Mouse (Mus musculus) gonadal fat pad, adult 2 months (tissue): ENCODE data around the gene Nme7. TPM values are rescaled to one million over a fixed set of nuclear protein-coding genes. Genes with fewer than 3 reads are reported as not detected.

Experiments used
- DNase-seq: peaks from one replicate; pipeline ENCODE4 v3.0.0-alpha.2; 2012; ENCODE audit warnings: low read depth
- polyA plus RNA-seq: library from polyadenylated mRNA; depleted of rRNA; stranded (reverse); fragments of >200 nt; gene quantifications from 2 replicates; pipeline ENCODE4 v1.2.3, GENCODE M21; 2012; rRNA removed

The Nme7 gene
- polyA plus RNA-seq, 1 experiment: 9.6 TPM

DNA sequence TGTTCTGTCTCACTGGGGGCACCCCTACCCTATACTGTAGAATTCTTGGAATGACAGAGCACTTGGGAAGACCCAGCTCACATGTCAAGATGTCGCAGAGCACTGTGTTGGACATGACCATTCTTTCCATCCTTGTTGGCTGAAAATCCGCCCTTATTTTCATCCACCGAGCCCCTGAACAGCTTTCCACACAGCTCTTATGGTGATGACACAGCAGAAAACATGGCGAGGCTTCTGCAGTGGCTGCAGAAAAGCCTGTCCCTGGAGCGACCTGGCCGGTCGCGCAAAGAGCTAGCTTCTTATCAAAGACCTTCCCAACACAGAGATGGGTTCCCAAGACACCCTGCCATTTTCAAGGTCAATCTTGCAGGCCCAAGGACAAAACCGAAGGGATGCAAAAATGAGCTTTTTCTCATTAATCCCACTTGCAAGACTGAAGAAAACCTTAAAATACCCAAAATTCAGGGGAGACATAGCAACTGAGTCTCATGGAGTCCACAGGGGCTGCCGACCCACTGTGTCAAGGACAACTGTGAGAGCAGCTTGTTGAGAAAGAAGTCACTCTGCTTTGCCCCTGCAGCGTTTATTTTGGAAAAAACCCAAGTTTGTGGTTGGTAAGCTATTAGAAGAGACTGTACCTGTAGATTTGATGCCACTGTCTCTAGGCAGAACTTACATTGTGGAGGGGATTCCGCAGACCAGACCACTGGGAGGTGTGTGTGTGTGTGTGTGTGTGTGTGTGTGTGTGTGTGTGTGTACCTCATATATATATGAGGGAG lies 155.4 kb downstream of the Nme7 start:
- peak; percentile 83 for DNase-seq

DNA sequence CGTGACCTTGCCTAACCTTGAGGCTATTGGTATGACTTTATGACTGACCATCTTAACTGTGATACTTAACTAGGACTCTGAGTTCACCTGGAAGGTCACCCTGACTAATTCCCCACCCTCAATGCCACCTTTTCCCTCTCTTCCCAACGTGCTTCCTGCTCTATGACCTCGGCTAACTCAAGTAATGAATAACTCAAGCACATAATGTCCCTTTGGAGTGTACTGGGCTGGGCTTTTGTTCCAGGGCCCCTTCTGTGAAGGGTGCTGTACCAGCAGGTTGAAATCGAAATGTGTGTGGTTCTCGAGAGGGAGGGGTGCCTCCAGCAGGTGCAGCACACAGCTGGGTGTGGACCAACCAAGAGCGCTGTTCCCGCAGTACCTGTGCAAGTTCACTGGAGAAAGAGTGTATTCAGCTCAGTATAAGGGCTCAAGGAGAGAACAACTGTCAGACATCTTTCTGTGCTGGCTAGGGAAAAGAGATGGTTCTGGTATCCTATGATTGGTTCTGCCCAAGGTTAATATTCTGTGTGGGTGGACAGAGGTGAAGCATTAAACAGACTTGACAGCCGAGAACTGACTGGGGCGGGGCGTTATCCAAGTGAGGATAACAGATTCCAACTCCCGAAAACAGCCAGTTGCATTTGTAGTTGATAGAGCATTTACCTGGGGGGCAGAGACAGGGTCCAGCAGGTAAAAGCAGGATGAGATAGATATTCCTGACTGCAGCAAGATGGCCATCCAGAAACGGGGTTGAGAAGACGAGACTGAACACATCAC lies 157.2 kb downstream of the Nme7 start:
- no peak for DNase-seq

DNA sequence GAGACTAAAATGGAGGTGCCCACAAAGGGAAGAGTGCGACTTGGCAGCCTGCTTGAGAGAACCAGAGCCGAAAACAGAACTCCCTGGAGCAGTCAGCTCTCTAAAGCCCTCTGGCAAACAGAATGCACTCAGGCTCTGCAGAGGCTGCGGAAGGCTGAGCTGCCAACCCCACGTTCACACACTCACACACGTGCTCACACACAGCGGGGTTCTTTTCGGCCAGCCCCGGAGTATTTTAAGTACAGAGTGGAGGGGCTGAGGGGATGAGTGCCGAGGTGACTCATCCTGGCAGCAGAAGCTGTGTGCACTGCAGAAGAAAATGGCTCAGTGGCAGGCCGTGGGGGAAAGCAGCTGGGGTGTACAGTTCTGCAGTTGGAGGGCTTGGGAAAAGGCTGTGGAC lies 157.8 kb downstream of the Nme7 start:
- no peak for DNase-seq

DNA sequence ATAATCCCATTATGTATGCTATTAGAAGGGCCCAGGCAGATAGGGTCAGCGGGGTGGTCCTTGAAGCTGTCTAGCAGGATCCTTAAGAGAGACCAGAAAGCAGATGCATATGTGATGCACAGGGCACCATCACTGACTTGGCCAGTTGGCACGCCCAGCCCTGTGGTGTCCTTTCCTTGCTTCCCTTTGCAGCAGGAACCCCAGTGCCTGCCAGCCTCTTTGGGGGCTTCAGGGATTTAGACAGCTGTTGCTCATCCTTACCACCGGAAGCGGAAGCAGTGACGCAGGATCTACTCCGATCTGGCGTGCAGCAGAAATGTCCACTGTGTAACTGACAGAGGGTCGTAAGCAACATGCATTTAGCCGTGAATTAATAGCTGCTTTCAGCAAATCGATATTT lies 163.5 kb downstream of the Nme7 start:
- no peak for DNase-seq

DNA sequence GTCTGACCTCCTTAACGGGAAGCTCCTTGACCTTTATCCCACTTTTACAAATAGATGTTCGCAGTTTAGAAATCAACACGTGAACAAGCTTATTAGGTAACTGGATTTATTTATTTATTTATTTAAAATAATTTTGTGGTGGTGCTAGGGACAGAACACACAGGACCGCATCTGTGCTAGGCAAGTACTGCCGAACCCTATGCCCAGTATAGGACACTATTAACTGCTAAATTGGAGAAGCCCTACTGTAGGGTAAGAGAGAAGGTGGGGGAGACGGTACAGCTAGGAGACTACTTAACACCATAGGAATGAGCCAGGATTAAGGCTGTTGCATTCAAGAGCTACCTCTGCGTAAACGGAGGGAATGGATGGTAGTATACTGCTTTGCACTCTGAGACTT lies 164.4 kb downstream of the Nme7 start:
- no peak for DNase-seq

DNA sequence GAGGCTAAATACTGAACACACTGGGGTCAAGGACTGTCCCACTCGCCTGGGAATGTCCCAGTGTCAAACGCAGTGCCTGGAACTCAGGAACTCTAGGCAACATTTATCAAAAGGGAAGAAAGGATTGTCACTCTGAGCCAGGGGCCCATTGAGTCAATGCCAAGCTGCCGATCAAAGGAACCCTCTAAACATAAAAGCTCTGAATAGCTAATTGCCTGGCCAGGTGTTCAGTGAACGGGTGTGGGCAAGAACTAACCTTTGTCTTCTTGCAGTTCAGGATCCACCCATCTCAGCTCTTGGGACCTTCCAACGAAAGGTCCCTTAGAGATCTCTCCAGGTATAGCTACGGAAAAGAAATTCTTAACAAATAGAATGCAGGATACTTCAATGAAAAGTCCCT lies 167.1 kb downstream of the Nme7 start:
- no peak for DNase-seq

DNA sequence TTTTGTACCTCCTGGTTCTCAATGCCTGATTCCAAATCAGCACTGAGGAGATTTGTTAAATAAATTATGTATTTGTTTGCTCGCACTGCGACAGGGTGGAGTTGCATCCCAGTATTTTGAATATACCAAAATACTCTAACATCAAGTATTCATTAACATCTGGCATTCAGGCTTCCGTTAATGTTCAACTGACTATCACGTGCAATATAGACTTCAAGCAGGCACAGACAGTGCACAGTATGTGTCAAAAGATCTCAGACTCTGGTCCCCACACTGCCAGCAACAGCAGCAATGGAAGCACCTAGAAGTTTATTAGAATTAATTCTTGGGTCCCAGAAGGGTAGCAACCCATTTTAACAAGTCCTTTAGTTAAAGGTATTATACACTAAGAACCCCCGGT lies 167.7 kb downstream of the Nme7 start:
- DNase-seq: no peak

DNA sequence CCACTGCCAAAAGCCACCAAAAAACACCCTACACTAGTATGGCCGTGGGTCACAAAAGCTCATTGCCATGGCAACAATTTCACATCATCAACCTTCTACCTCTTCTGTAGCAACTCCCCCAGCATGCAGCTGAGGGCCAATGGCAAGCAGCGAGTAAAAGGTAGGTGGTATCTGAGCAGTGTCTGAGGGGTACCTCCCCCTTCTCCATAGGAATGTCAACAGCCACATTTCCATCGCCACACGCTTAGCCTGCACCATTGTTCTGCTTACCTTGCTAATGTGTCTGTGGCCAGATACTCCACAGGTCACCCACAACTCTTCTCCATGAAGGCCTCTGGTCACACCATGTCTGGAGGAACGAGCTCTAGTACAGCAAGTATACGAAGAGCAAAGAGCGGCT lies 169.5 kb downstream of the Nme7 start:
- DNase-seq: no peak

DNA sequence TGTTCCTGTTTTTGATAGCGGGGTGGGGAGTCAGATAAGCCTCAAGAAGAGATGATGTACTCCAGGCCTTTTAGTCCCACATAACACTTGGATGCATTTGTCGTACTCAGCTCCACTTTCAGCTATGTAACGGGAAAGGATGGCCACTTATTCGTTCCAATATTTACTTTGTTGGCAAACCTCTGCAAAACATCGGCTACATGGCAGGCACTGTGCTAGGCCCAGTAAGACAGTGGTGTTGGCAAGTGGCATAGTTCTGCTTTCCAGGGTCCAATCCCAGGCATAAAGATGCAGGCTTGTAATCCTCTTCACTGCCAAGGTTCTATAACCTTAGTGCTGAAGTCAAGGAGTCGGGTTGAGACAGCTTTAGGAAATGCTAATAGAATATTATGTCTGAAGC lies 170.4 kb downstream of the Nme7 start:
- no peak for DNase-seq

DNA sequence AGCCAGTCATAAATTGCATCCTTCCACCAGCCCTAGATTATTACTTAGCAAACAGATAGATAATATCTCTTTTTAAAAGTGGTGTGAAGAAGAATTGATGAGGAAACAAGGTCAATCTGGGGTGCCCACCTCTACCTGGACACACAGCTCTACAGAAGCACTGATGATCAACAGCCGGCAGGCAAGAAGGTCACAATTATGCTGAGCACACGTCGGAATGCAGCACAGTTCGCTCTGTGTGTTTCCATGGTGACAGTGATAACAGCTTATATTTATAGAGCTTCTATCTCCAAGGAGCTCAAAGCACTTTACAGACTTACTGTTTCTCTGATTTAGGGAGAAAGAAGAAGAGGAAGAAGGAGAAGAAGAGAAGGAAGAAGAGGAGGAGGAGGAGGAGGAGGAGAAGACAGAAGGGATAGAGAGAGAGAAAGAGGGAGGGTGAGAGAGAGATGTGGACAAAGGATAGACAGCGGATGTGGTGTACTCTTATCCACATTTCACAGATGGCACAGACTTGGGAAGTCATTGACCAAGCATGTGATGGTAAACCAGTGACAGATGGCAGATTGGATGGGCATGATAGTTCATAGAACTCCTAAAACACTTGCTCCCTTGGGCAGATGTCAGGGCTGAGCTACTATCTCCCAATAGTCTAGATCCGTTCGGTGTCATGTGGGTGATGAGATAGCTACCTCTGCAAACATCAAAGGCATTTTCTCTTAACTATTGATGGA lies 171.0 kb downstream of the Nme7 start:
- no peak for DNase-seq

DNA sequence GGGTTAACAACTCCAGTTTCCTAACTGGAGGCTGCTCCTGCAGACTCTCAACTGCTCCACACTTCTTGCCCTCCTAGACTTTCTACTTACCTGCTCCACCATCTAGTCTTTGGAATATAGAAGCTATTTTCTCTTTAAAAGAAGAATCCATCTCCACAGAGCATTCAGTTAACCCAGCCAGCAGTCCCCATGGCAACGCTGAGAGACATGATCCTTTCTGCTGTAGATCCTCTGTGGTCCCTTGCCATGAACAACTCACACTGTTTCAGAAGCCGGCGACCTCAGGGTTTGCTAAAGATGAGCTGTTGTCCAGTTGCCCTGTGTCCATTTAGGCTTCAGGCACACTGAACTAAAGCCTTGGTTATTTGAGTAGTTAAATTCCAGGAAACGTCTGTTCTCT lies 172.0 kb downstream of the Nme7 start:
- no peak for DNase-seq

DNA sequence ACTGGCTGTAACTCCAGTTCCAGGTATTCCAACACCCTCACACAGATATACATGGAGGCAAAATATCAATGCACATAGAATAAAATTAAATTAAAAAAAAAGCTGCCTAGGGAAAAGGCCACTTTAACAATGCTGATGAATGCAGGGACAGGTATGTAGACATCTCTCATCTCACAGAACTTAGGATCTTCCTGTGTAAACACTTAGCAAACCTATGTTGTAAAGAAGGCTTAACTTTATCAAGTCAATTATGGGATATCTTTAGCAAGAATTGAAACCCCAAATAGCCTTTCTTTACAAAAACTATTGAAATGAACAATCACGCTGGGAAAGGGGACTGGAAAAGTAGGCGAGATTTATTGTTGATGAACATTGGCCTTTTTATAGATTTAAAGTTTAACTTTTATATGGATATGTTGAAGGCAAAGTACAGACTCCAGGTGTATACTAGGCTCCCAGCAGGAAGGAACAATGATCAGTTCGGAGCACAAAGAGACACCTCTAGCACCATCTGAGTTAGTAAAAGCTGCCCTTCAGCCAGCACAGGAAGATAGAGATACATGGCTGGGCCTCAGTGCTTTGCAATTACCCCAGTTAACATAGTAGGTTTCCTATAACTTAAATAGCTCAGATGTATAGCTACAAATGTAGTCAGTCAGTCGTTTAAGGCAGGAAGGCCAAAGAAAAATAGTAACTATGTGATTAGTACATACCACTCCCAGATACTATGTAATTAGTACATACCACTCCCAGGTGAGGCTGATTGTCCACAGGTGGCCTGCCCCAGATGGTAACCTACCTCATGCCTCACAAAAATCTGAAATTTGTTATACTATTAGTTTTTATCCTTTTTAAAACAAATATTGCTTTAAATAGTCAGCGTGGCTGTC lies 177.1 kb downstream of the Nme7 start:
- DNase-seq: no peak

DNA sequence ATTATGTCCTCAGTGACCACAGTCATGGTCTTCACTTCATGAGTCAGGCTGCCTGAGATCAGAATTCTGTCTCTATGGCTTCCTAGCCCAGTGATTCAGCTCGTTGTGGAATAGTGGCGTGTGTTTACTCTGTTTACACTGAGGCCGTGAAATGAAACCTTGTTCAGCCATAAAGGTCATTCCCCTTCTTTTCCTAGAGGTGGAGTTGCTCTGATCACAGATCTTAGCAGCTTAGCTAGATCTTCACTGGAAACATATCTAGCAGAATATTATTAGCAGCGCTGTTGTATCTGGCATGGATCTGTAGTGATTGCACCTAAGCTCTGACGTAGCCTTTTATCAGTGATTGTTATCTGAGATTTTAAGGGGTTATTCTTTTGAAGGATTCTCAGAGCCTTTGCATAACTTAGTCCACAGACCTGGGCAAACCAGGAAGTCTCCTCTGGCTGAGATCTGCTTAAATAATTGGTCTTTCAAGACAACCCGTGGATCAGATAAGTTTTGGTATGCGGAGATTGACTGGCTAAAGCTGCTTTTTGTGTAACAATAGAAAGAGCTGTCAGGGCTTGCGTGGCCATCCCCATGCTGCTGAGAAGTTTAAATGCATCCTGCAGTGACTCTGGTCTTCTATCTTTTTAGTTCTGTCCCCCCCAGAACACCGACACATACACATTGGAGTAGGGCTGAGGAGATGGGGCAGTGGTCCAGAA lies 177.9 kb downstream of the Nme7 start:
- DNase-seq: no peak

DNA sequence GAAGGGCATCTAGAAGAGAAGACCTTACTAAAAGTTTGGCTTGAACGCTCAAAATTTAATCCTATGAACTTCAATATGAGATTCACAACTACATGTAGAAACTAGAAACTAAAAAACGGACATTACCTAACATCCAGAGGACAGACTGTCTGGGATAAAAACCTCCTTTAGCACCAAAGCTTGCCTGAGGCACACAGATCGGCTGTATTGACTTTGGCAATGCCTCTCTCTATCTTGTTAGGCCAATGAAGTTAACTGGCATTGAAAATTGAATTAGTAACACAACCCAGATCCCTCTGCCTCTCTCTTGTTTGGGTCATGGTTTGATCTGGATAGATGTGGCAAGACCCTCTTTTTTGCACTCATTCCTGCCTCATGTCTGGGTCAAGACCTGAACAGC lies 178.9 kb downstream of the Nme7 start:
- DNase-seq: peak; percentile 60

DNA sequence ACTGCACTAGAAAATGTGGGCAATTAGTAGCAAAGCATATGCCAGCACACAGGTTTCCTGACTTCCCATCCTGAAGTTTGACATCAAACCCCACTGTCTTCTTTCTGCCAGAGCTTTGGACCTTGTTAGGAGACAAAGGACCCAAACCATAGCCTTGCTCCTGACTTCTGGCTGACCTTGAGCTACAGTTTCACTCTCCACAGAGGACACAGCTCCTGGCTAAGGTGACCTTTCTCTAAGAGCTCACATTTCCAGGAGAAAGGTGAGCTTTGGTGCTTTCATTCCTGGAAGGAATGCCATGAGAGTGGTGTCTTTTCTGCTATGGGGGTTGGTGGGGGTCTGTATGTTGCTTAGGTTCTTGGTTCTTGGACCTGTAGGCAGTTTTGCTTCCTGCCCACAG lies 179.8 kb downstream of the Nme7 start:
- no peak for DNase-seq

Other genes with a start within 250 kb of the Nme7 start
- 0.49 and 0.89 TPM in 2 replicates for gene Sell, start 242.1 kb upstream of the Nme7 start, polyA plus RNA-seq
- gene Selp, start 188.9 kb upstream of the Nme7 start, polyA plus RNA-seq: 4.1 and 7.2 TPM in 2 replicates
- gene F5, start 152.3 kb upstream of the Nme7 start, polyA plus RNA-seq: 1.1 and 1.2 TPM in 2 replicates
- 15.6 and 17.7 TPM in 2 replicates for gene Slc19a2, start 55.1 kb upstream of the Nme7 start, polyA plus RNA-seq
- 3.2 and 4.3 TPM in 2 replicates for gene Ccdc181, start 28.5 kb upstream of the Nme7 start, polyA plus RNA-seq
- 8.0 and 8.7 TPM in 2 replicates for gene Blzf1, start 3.4 kb downstream of the Nme7 start, polyA plus RNA-seq
- gene Atp1b1, start 154.2 kb downstream of the Nme7 start, polyA plus RNA-seq: 35.2 and 52.1 TPM in 2 replicates